Mouse (Mus musculus): ENCODE measurements around the gene Galnt16. TPM values are rescaled to one million over a fixed set of nuclear protein-coding genes. Genes with fewer than 3 reads are reported as not detected.
A peak's percentile ranks its signal among the peaks of the same experiment; 100 is the strongest.

Galnt16 gene
- total and polyA plus RNA-seq, 3 experiments: 0.08 TPM; not detected in 2

DNA sequence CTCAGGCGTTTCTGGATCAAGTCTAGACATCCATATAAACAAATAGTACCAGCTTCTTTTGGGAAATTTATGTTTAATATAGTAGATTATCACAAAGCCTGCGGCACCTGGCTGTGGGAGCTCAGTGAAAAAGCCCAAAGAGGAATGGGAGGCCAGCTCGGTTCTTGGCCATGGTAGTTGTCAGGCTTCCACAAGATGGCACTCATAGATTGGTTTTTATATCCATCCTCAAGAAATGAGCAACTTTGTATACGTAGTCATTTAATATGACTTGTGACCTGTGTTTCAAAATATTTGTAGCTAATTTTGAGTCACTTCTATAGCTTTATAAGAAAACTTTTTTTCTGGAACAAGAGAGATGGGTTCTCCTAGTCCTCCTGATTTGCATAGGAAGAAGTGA is 19.7 kb upstream of the Galnt16 start:
- no peak for DNase-seq (ENCODE audit: low read depth, low spot score)
- Histone ChIP-seq H3K9ac (ENCODE audit: control insufficient read depth, low read depth, low read length, poor library complexity, severe bottlenecking) (no peak overlapping the region), H3K4me1 (ENCODE audit: control insufficient read depth in 1 of 2, insufficient read depth in 2 of 2, low read length in 2 of 2) (no peaks in the 10 kb centered on the region), H3K27ac (ENCODE audit: control insufficient read depth, low read depth, low read length) (no peak overlapping the region), H3K4me3 (ENCODE audit: control insufficient read depth in 1 of 2, insufficient read depth in 1 of 2, low read depth in 2 of 2, low read length in 2 of 2) (no peak overlapping the region), H3K27me3 (ENCODE audit: control insufficient read depth in 1 of 2, insufficient read depth in 2 of 2, low read length in 2 of 2) (no peaks in the 10 kb centered on the region), H3K79me2 (ENCODE audit: control insufficient read depth, insufficient read depth, low read length, poor library complexity) (no peaks in the 10 kb centered on the region), H3K9me3 (replicated peaks; ENCODE audit: insufficient read depth, low read length) (no peaks in the 10 kb centered on the region), H3K36me3 (ENCODE audit: control insufficient read depth in 1 of 2, insufficient read depth in 2 of 2, low read length in 2 of 2) (no peaks in the 10 kb centered on the region)
- TF ChIP-seq USF2 (IDR thresholded peaks at IDR 0.05; ENCODE audit: borderline replicate concordance in 1 of 2, insufficient read depth in 1 of 2, low read depth in 1 of 2, low read length in 2 of 2) (no peak), SMC3 (IDR thresholded peaks at IDR 0.05; ENCODE audit: low read depth, low read length) (peak; percentile 28; the same call in 1 of the 2 replicates), RAD21 (IDR thresholded peaks at IDR 0.05; ENCODE audit: low read depth, low read length) (peak; percentile 34), HCFC1 (IDR thresholded peaks at IDR 0.05; ENCODE audit: low read depth, low read length) (no peak), ZKSCAN1 (IDR thresholded peaks at IDR 0.05; ENCODE audit: low read depth, low read length) (no peak), MYB (IDR thresholded peaks at IDR 0.05; ENCODE audit: low read depth, low read length) (no peak), MYC (IDR thresholded peaks at IDR 0.05; ENCODE audit: low read depth, low read length) (no peak), CTCF (IDR thresholded peaks at IDR 0.05 in 2 of 3, conservative IDR thresholded peaks at IDR 0.05 in 1 of 3; ENCODE audit: control insufficient read depth in 1 of 3, insufficient read depth in 1 of 3, low read depth in 2 of 3, low read length in 3 of 3, poor library complexity in 1 of 3, severe bottlenecking in 1 of 3) (peak in 2 of 3 experiments; percentile 11 to 36; a peak in 2 of 6 replicates), E2F4 (IDR thresholded peaks at IDR 0.05; ENCODE audit: borderline replicate concordance, low read depth, low read length) (no peak)

GRCm38 (mm10) chr12:80500506-80500905 is 17.6 kb upstream of the Galnt16 start:
- DNase-seq (ENCODE audit: low read depth, low spot score): no peak
- H3K9ac ChIP-seq (ENCODE audit: control insufficient read depth, low read depth, low read length, poor library complexity, severe bottlenecking): no peak overlapping the region
- no peaks in the 10 kb centered on the region for H3K9me3 ChIP-seq (replicated peaks; ENCODE audit: insufficient read depth, low read length)
- no peak for TF ChIP-seq MAZ (IDR thresholded peaks at IDR 0.05; ENCODE audit: low read depth, low read length)
- no peak for TF ChIP-seq USF1 (IDR thresholded peaks at IDR 0.05; ENCODE audit: low read depth, low read length)
- no peak for TF ChIP-seq JUND (IDR thresholded peaks at IDR 0.05; ENCODE audit: low read depth, low read length)
- H3K36me3 ChIP-seq (ENCODE audit: control insufficient read depth in 1 of 2, insufficient read depth in 2 of 2, low read length in 2 of 2): no peaks in the 10 kb centered on the region
- H3K79me2 ChIP-seq (ENCODE audit: control insufficient read depth, insufficient read depth, low read length, poor library complexity): no peaks in the 10 kb centered on the region
- H3K4me3 ChIP-seq (ENCODE audit: control insufficient read depth in 1 of 2, insufficient read depth in 1 of 2, low read depth in 2 of 2, low read length in 2 of 2): no peak overlapping the region
- no peak overlapping the region for H3K27ac ChIP-seq (ENCODE audit: control insufficient read depth, low read depth, low read length)
- no peaks in the 10 kb centered on the region for H3K4me1 ChIP-seq (ENCODE audit: control insufficient read depth in 1 of 2, insufficient read depth in 2 of 2, low read length in 2 of 2)
- no peaks in the 10 kb centered on the region for H3K27me3 ChIP-seq (ENCODE audit: control insufficient read depth in 1 of 2, insufficient read depth in 2 of 2, low read length in 2 of 2)

GRCm38 (mm10) chr12:80504718-80505117 is 13.4 kb upstream of the Galnt16 start:
- TF ChIP-seq E2F4 (IDR thresholded peaks at IDR 0.05; ENCODE audit: borderline replicate concordance, low read depth, low read length) (no peak), RAD21 (IDR thresholded peaks at IDR 0.05; ENCODE audit: low read depth, low read length) (no peak), TBP (IDR thresholded peaks at IDR 0.05; ENCODE audit: low read depth, low read length) (no peak), CTCF (IDR thresholded peaks at IDR 0.05 in 2 of 3, conservative IDR thresholded peaks at IDR 0.05 in 1 of 3; ENCODE audit: control insufficient read depth in 1 of 3, insufficient read depth in 1 of 3, low read depth in 2 of 3, low read length in 3 of 3, poor library complexity in 1 of 3, severe bottlenecking in 1 of 3) (no peak), NELFE (IDR thresholded peaks at IDR 0.05; ENCODE audit: low read depth, low read length) (no peak), USF1 (IDR thresholded peaks at IDR 0.05; ENCODE audit: low read depth, low read length) (no peak), MAFK (IDR thresholded peaks at IDR 0.05; ENCODE audit: borderline replicate concordance, low read depth, low read length) (no peak), ELF1 (IDR thresholded peaks at IDR 0.05; ENCODE audit: low read depth, low read length) (no peak), ZMIZ1 (IDR thresholded peaks at IDR 0.05; ENCODE audit: low read depth, low read length) (no peak), MAZ (IDR thresholded peaks at IDR 0.05; ENCODE audit: low read depth, low read length) (no peak), SIN3A (IDR thresholded peaks at IDR 0.05; ENCODE audit: low read length) (no peak), POLR2AphosphoS5 (IDR thresholded peaks at IDR 0.05; ENCODE audit: borderline replicate concordance, low read depth, low read length) (no peak), POLR2AphosphoS2 (IDR thresholded peaks at IDR 0.05; ENCODE audit: low read length) (no peak), CHD2 (IDR thresholded peaks at IDR 0.05; ENCODE audit: low read length) (no peak), ZNF384 (IDR thresholded peaks at IDR 0.05; ENCODE audit: low read depth, low read length) (no peak), GABPA (IDR thresholded peaks at IDR 0.05; ENCODE audit: low read depth, low read length) (no peak)
- H3K4me1 ChIP-seq (ENCODE audit: control insufficient read depth in 1 of 2, insufficient read depth in 2 of 2, low read length in 2 of 2): no peaks in the 10 kb centered on the region
- H3K27me3 ChIP-seq (ENCODE audit: control insufficient read depth in 1 of 2, insufficient read depth in 2 of 2, low read length in 2 of 2): no peaks in the 10 kb centered on the region
- H3K4me3 ChIP-seq (ENCODE audit: control insufficient read depth in 1 of 2, insufficient read depth in 1 of 2, low read depth in 2 of 2, low read length in 2 of 2): no peak overlapping the region
- no peaks in the 10 kb centered on the region for H3K79me2 ChIP-seq (ENCODE audit: control insufficient read depth, insufficient read depth, low read length, poor library complexity)
- H3K36me3 ChIP-seq (ENCODE audit: control insufficient read depth in 1 of 2, insufficient read depth in 2 of 2, low read length in 2 of 2): no peaks in the 10 kb centered on the region
- no peaks in the 10 kb centered on the region for H3K9me3 ChIP-seq (replicated peaks; ENCODE audit: insufficient read depth, low read length)
- DNase-seq (ENCODE audit: low read depth, low spot score): no peak
- H3K9ac ChIP-seq (ENCODE audit: control insufficient read depth, low read depth, low read length, poor library complexity, severe bottlenecking): no peak overlapping the region
- H3K27ac ChIP-seq (ENCODE audit: control insufficient read depth, low read depth, low read length): no peak overlapping the region
